Mouse (Mus musculus) cerebellum, postnatal 14 days (tissue): ENCODE data around the gene Ocel1.
A peak's percentile ranks its signal among the peaks of the same experiment; 100 is the strongest.

ENCODE experiments used
- DNase-seq, 2 experiments: peaks; one replicate each; pipeline ENCODE4 v3.0.0; 2021; ENCODE audit warnings: mixed read lengths in 2 of 2

The Ocel1 gene

GRCm38 (mm10) chr8:71380178-71381171 is 9.4 kb downstream of the Ocel1 start:
- peak in 1 of 2 experiments; percentile 50 for DNase-seq

GRCm38 (mm10) chr8:71381421-71381970 is 10.4 kb downstream of the Ocel1 start, which contains the start of gene Nr2f6:
Gene Nr2f6, minus strand, starts transcription at chr8:71381960.
- DNase-seq = peak; percentile 78 to 81

GRCm38 (mm10) chr8:71381971-71382961 is 11.2 kb downstream of the Ocel1 start:
- peak; percentile 83 to 89 for DNase-seq

- no peak for DNase-seq
Observed at GRCm38 (mm10) chr8:71383396-71383795, 12.3 kb downstream of the Ocel1 start.

- no peak for DNase-seq
Observed at GRCm38 (mm10) chr8:71383860-71384259, 12.8 kb downstream of the Ocel1 start.

GRCm38 (mm10) chr8:71385212-71385835 is 14.2 kb downstream of the Ocel1 start:
- no peak for DNase-seq

GRCm38 (mm10) chr8:71388267-71388666 is 17.2 kb downstream of the Ocel1 start:
- no peak for DNase-seq

- no peak for DNase-seq
Observed at GRCm38 (mm10) chr8:71391696-71392095, 20.6 kb downstream of the Ocel1 start.

GRCm38 (mm10) chr8:71392391-71392790 is 21.3 kb downstream of the Ocel1 start:
- DNase-seq = peak in 1 of 2 experiments; percentile 1

- DNase-seq = peak in 1 of 2 experiments; percentile 51
Observed at GRCm38 (mm10) chr8:71392871-71393270, 21.8 kb downstream of the Ocel1 start.

- DNase-seq = peak in 1 of 2 experiments; percentile 20
Observed at GRCm38 (mm10) chr8:71394481-71394880, 23.4 kb downstream of the Ocel1 start.

GRCm38 (mm10) chr8:71395071-71395470 is 24.0 kb downstream of the Ocel1 start:
- no peak for DNase-seq

GRCm38 (mm10) chr8:71395629-71396028 is 24.5 kb downstream of the Ocel1 start, which contains the start of gene Ushbp1:
Gene Ushbp1, minus strand, starts transcription at chr8:71395802.
- no peak for DNase-seq

GRCm38 (mm10) chr8:71396639-71397305 is 25.7 kb downstream of the Ocel1 start, which contains the start of gene Babam1:
Gene Babam1, plus strand, starts transcription at chr8:71396861.
- DNase-seq = peak; percentile 94 to 95

- no peak for DNase-seq
Observed at GRCm38 (mm10) chr8:71397701-71398100, 26.6 kb downstream of the Ocel1 start.

GRCm38 (mm10) chr8:71400826-71401225 is 29.7 kb downstream of the Ocel1 start:
- DNase-seq = no peak

- no peak for DNase-seq
Observed at GRCm38 (mm10) chr8:71401454-71401853, 30.4 kb downstream of the Ocel1 start.

GRCm38 (mm10) chr8:71402446-71402964 is 31.4 kb downstream of the Ocel1 start:
- DNase-seq = no peak

- no peak for DNase-seq
Observed at GRCm38 (mm10) chr8:71403107-71403885, 32.2 kb downstream of the Ocel1 start.

GRCm38 (mm10) chr8:71404011-71404410 is 32.9 kb downstream of the Ocel1 start:
- no peak for DNase-seq
